Mouse (Mus musculus): ENCODE results near the gene Jph4.

DNA sequence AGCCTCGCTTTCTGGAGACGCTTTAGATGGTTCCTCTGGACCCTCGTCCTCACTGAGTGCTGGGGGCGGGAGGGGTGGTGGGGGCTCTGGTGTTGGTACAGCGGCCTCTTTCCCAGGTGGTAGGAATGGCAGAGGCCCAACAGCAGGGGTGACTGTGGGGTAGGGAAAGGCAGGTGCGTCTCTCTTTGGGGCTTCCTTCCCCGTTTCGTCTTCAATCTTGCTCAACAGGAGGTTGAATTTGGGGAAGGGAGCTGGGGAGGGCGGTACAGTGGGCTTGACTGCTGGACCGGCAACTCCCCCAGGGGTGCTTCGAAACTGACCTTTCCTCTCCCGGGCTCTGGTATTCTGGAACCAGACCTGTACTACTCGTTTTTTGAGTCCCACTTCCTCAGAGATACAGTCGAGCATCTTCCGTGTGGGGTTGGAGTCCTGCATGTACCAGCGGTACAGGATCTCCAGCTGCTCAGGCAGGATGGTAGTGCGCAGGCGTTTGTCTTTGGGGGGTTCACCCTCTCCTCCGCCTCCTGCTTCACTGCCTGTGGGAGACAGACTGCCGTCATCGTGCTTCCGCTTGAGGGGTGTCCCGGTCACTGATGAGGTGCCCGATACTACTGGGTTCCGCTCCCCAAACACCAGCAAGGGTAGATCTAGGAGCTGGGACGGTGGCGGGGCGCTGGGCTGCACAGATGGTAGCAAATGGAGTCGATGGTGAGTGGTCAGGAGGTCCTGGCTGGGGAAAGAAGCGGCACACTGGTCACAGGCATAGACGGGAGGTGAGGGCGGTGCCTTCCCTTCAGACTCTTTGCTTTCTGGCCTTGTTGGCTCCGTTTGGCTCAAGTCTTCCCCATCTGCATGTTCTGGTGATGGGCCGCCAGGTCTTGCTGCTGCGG, 52.0 kb downstream of the Jph4 start:
- no peak for TF ChIP-seq HCFC1 (IDR thresholded peaks at IDR 0.05; ENCODE audit: low read depth, low read length)
- TF ChIP-seq CTCF (conservative IDR thresholded peaks at IDR 0.05 in 1 of 2, IDR thresholded peaks at IDR 0.05 in 1 of 2; ENCODE audit: low read depth in 2 of 2, low read length in 2 of 2), result no peak
- no peak for TF ChIP-seq TCF12 (IDR thresholded peaks at IDR 0.05; ENCODE audit: low read depth, low read length)
- TF ChIP-seq ZC3H11A (IDR thresholded peaks at IDR 0.05; ENCODE audit: low read depth, low read length), result no peak
- TF ChIP-seq USF2 (conservative IDR thresholded peaks at IDR 0.05; ENCODE audit: low read depth, low read length), result no peak
- TF ChIP-seq UBTF (IDR thresholded peaks at IDR 0.05; ENCODE audit: low read depth, low read length), result no peak
- no peak for TF ChIP-seq CHD1 (IDR thresholded peaks at IDR 0.05; ENCODE audit: low read depth, low read length)
- TF ChIP-seq MYC (IDR thresholded peaks at IDR 0.05; ENCODE audit: low read depth, low read length), result no peak
- no peak for TF ChIP-seq MXI1 (IDR thresholded peaks at IDR 0.05; ENCODE audit: low read depth, low read length)
- TF ChIP-seq MAZ (IDR thresholded peaks at IDR 0.05; ENCODE audit: low read depth, low read length), result no peak
- TF ChIP-seq POLR2A (IDR thresholded peaks at IDR 0.05; ENCODE audit: low read depth, low read length), result no peak
- TF ChIP-seq EP300 (IDR thresholded peaks at IDR 0.05; ENCODE audit: low read length), result no peak
- TF ChIP-seq JUND (conservative IDR thresholded peaks at IDR 0.05; ENCODE audit: low read depth, low read length), result no peak
